Mouse (Mus musculus) frontal cortex, adult 2 months (tissue): ENCODE data around the gene Usf2. TPM values are rescaled to one million over a fixed set of nuclear protein-coding genes. Genes with fewer than 3 reads are reported as not detected.
"Not testable (repeated sequence)": the region's sequence is repeated elsewhere in the genome, so short reads cannot be mapped to it uniquely, and the experiment has no call there.

ENCODE experiments used
- DNase-seq, 2 experiments: peaks; one replicate each; pipeline ENCODE4 v3.0.0; 2022; ENCODE audit warnings: low spot score in 1 of 2; ENCODE audit errors: extremely low spot score in 1 of 2
- polyA plus RNA-seq: library from polyadenylated mRNA; depleted of rRNA; stranded (reverse); fragments of >200 nt; gene quantifications from 2 replicates; pipeline ENCODE4 v1.2.3, GENCODE M21; 2012; rRNA removed

Gene Usf2
- polyA plus RNA-seq, 1 experiment, result 251 TPM

DNA sequence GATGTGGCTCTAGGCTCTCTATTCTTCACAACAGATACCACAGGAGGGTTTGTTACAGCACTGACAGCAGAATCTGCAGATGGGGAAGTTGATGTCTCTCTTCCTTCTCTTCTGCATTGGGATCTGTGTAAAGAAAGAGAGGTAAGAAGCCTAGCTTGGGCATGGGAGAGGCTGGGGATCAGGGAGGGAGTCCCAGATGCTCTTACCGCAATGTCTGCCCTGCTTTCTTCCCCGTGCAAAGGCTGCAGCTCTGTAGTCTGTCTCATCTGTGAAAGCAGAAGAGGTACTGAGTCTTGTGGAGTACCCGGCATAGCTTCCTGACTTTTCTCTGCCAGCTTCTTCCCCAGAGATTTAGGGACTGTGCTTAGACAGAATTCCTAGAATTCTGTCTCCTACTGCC is 34.1 kb downstream of the Usf2 start:
- not testable (repeated sequence) for DNase-seq

DNA sequence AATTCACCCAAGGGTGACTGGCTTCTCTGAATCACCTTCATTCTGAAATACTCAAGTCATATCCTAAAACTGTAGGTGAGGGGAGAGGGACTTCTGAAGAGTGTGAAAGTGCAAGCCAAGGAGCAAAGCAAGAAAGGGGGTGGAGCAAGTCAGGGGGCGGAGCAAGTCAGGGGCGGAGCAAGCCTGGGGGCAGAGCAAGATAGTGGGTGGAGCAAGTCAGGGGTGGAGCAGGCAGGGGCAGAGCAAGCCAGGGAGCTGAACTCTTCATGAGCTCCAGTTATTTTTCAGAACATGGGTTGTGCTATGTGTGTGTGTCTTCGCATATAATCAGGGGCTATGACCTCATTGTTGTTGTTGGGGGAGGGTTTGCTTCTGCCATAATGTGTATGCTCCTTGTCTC is 36.4 kb downstream of the Usf2 start:
- no peak for DNase-seq

GRCm38 (mm10) chr7:30917219-30917618 is 39.4 kb downstream of the Usf2 start:
- no peak for DNase-seq

DNA sequence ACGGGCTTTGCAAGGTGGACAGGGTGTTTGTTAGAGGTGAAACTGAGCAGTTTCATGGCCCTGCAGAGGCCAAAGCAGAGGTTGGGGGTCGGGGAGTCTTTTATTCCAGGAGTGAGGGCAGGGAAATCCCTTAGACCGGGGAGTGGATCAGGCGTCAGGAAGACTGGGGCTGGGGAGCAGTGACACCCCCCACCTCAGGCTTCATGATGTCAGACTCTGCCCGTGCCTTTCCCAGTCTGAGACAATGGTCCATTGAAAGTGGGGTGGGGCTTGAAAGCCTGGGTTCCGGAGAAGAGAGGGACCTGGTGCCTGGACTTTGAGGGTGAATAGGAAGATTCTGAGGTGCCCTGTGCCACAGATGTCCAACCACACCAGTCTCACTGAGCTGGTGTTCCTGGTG is 39.9 kb downstream of the Usf2 start:
- DNase-seq, result no peak

DNA sequence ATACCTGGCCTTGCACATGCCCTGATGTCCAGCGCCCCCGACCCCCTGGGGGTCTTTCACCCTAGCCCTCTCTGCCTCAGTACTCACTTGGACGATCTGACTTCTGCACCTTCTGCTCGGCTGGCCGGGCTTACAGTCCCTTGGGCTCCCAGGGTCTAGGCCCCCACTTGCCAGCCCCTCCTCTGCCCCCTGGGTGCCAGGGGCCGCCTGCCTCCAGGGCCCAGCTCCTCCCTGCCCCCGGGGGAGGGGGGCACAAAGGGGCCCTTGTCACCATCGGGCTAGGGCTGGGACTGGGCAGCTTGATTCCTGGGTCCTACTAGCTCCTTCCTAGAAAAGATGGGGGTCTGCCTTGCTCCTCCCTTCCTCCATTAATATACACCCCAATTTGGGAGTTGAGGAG is 41.9 kb downstream of the Usf2 start, which contains the start of gene Mag:
Gene Mag, minus strand, starts transcription at position 142 of the 400 bp plus-strand sequence.
- peak in 1 of 2 experiments; percentile 7 for DNase-seq

GRCm38 (mm10) chr7:30909773-30910172 is 46.8 kb downstream of the Usf2 start:
- DNase-seq, result no peak

DNA sequence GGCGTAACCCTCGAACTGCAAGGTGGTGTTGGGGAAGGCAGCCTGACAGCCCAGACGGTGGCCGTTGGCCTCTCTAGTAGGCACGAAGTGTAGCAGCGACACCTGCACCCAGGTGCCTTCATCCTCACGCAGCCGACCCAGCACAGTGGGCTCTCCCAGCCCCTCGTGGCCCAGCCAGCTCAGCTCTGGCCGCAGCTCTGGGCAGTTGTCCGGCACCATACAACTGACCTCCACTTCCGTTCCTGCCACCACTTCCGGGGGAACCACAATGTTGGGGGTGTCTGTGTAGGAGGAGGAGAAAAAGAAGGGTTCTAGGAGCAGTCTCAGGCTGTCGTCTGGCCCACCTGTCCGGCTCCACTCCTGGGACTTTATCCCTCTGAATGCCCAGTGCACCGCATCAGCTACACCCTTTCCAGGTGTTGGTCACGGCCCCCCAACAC is 47.6 kb downstream of the Usf2 start:
- DNase-seq, result no peak

DNA sequence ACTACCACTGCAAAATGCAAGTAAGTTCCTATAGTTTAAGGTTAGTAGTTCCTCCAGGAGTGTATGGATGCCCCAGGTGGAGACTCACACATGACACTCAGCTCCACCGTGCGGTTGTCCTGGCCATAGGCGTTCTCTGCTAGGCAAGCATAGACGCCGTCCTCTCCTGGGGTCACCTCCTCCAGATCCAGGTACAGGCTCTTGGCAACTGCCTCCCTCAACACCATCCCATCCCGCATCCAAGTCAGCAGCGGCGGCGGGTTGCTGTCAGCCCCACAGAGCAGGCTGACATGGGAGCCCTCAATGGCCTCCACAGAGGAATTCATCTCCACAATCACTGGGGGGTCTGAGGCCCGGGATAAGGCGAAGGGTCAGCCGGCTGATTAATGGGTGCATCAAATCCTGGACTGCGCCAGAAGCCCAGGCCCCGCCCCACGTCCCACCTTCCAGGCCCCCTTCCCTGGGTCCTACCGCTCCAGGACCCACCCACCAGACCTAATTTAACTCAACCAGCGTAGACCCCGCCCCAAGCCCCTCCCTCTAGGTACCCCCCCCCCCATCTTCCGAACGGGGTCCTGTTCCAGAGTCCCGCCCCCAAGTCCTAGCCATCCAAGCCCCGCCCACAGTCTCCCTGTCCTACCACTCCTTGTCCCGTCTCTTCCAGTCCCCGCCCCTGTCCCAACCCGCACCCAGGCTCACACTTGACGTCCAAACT is 48.2 kb downstream of the Usf2 start:
- no peak for DNase-seq

DNA sequence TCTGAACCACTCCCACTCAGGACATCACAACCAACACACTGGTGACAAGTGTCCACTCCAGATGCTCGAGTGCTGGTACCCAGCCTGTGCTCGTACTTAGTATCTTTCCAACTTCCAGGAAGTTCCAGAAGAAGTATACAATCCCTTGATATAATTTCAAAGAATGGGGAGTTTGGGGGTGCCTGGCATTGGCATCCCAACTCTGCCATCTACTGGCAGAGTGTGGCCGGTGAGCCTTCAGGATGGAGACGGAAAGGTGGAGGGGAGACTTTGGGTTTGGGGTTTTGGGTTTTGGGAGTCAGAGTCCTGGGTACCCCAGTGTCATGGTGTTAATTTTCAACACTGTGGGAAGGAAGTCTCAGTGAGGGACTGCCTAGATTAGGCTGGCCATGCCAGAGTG is 52.6 kb downstream of the Usf2 start:
- peak in 1 of 2 experiments; percentile 57 for DNase-seq

Other genes with a start within 250 kb of the Usf2 start
- gene Atp4a, start 244.6 kb downstream of the Usf2 start, polyA plus RNA-seq, result 0.65 and 0.82 TPM in 2 replicates
- 167 and 185 TPM in 2 replicates for gene Tmem147, start 227.3 kb downstream of the Usf2 start, polyA plus RNA-seq
- gene Gapdhs, start 213.1 kb downstream of the Usf2 start, polyA plus RNA-seq, result not detected in 2 replicates
- gene Sbsn, start 205.3 kb downstream of the Usf2 start, polyA plus RNA-seq, result 14.6 and 15.1 TPM in 2 replicates
- gene Dmkn, start 193.0 kb downstream of the Usf2 start, polyA plus RNA-seq, result 4.5 and 8.2 TPM in 2 replicates
- gene Krtdap, start 168.9 kb downstream of the Usf2 start, polyA plus RNA-seq, result not detected in 2 replicates
- gene Ffar2, start 133.0 kb downstream of the Usf2 start, polyA plus RNA-seq, result 0.13 and 0.14 TPM in 2 replicates
- not detected in 2 replicates for gene Ffar3, start 100.6 kb downstream of the Usf2 start, polyA plus RNA-seq
- gene Ffar1, start 95.2 kb downstream of the Usf2 start, polyA plus RNA-seq, result not detected in 2 replicates
- gene Cd22, start 76.5 kb downstream of the Usf2 start, polyA plus RNA-seq, result 0.66 and 0.78 TPM in 2 replicates
- gene Mag, start 41.9 kb downstream of the Usf2 start, polyA plus RNA-seq, result 208 and 271 TPM in 2 replicates
- gene Hamp2, start 32.1 kb downstream of the Usf2 start, polyA plus RNA-seq, result not detected in 2 replicates
- not detected in 2 replicates for gene Hamp, start 12.8 kb downstream of the Usf2 start, polyA plus RNA-seq
- 10.3 and 12.7 TPM in 2 replicates for gene Lsr, start 16.7 kb upstream of the Usf2 start, polyA plus RNA-seq
- gene Fam187b, start 17.0 kb upstream of the Usf2 start, polyA plus RNA-seq, result 0.21 and 0.26 TPM in 2 replicates
- 37.6 and 40.5 TPM in 2 replicates for gene Fxyd5, start 85.7 kb upstream of the Usf2 start, polyA plus RNA-seq
- gene Fxyd7, start 94.7 kb upstream of the Usf2 start, polyA plus RNA-seq, result 188 and 275 TPM in 2 replicates
- 127 and 169 TPM in 2 replicates for gene Fxyd1, start 100.4 kb upstream of the Usf2 start, polyA plus RNA-seq
- 28.1 and 31.7 TPM in 2 replicates for gene Lgi4, start 102.5 kb upstream of the Usf2 start, polyA plus RNA-seq
- gene Fxyd3, start 119.9 kb upstream of the Usf2 start, polyA plus RNA-seq, result 1.8 and 2.6 TPM in 2 replicates
- 3.3 and 4.0 TPM in 2 replicates for gene Hpn, start 158.5 kb upstream of the Usf2 start, polyA plus RNA-seq
- gene Scn1b, start 170.2 kb upstream of the Usf2 start, polyA plus RNA-seq, result 627 and 752 TPM in 2 replicates
- 174 and 186 TPM in 2 replicates for gene Gramd1a, start 199.1 kb upstream of the Usf2 start, polyA plus RNA-seq